Mouse (Mus musculus): ENCODE data around the gene Thumpd2. TPM values are rescaled to one million over a fixed set of nuclear protein-coding genes. Genes with fewer than 3 reads are reported as not detected.

Thumpd2 gene
- 5.2 and 6.6 TPM in 2 replicates for polyA plus RNA-seq (2021; fragmentation: Nextera tagmentation)
- long read RNA-seq, experiment 1, transcript Thumpd2-201 (10 exons, 1,833 nt) = major isoform, 28 of 51 reads
- long read RNA-seq, experiment 1, partial matches to known transcripts = 3 of 51 reads
- long read RNA-seq, experiment 1, other reads (novel, unspliced or antisense) = 20 of 51 reads
- long read RNA-seq, experiment 2, partial matches to known transcripts = 2 of 7 reads
- long read RNA-seq, experiment 2, other reads (novel, unspliced or antisense) = 1 of 7 reads

DNA sequence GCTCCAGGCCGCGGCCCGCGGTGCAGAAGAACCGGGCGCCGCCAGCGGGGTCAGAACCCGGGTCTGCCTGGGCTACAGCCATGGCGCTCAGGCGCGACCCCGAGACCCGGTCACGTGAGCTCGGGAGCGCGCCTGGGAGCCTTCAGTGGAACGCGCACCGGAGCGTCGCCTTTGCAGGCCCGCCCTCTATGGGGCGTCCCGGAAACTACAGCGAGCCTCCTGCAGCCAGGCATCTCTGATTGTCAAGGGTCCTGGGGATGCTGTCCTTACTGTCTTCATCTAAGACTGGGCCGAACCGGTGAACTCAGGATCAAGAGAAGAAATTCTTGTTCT is at the start of gene Thumpd2:
TSS of gene Thumpd2 (minus strand) at position 104 of the 333 bp plus-strand sequence.

Other genes with a start within 250 kb of the Thumpd2 start
- 64.7 and 67.6 TPM in 2 replicates for gene Tmem178, start 120.5 kb downstream of the Thumpd2 start, polyA plus RNA-seq (2021; fragmentation: Nextera tagmentation)

All from left cerebral cortex, adult 6 months (tissue).